Mouse (Mus musculus): ENCODE results near the gene Vwa8.

Gene Vwa8

DNA sequence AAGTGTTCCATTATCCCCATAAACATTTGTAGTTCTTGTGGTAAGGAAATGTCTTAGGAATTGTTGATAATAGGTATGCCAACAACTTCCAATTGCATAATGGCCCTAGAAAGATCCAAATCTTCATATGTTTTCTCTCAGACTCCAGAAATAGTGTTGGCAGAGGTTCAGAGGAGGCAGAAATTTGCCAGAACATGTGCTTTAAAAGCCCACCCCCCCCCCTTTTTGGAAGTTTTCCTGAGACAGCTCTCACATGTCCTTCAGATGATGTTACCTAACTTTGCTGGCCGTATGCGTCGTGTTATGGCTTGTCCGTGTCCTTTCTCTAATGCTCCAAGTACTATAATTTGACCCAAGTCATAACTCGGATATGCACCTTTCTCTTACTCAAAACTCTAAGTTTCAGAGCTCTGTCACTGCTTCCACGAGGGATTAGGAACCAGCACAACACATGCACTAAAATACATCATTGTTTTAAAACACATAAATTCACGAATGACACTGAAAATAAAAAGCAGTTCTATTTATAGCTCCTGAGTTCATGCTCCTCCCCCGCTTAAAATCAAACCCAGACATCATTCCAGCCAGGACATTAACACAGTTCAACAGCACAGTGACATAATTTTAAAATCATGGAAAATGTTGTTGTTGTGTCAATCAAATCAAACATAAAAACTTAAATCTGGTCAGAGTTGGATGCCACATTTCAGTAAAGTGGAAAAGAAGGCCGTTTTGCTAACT, 227.9 kb downstream of the Vwa8 start:
- no peak for DNase-seq (ENCODE audit: low read depth, low spot score)

GRCm38 (mm10) chr14:79083573-79083972, 234.7 kb downstream of the Vwa8 start:
- no peak for DNase-seq (ENCODE audit: low read depth, low spot score)

DNA sequence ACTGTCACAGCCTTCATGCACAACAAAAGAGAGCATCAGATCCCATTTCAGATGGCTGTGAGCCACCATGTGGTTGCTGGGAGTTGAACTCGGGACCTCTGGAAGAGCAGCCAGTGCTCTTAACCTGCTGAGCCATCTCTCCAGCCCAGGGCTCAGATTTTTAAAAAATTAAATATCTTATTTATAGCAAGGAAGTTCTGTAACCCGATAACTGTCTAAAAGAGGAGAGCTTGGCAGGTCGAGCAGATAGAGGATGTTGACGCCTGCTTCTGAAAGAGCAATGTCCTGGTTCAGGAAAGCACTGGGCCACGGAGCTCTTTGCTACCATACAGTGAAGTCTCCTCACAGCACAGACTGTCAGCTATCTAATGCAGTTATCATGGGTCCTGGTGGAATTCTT, 237.2 kb downstream of the Vwa8 start:
- no peak for DNase-seq (ENCODE audit: low read depth, low spot score)

DNA sequence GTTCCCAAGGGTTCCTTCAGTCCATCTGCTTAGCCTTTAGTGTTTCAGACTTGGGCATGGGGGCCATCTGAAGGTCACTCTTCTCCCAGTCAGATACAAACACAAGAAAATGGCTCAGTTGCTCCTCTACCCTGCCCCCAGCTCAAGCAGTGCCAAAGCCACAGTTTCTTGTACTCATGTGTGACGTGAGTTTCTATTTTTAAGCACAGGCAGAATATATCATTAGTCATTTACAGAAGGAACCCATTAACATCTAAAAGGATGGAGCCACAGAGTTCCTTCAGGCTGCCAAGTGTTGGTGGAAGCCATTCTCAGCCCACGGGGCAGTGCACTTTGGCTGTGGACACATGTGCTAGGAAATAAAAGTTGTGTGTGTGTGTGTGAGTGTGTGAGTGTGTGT, 240.6 kb downstream of the Vwa8 start:
- no peak for DNase-seq (ENCODE audit: low read depth, low spot score)

DNA sequence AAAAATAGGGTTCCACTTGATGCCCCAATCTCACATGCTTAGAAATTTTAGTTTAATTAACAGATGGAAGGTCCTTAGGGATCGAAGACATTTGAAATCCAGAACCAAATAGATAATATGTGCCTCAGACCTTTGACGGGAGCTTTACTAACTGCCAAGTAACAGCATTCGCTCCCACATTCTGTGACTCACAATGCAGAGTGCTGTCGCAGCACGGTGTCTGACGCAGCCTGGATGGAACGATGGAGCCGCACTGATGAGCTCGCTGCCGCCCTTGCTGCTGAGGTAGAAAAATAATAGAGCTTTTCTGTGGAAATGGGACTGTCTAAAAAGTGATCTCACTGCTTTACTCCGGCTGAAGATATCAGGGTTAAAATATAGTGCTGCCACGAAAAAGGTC, 248.3 kb downstream of the Vwa8 start:
- DNase-seq (ENCODE audit: low read depth, low spot score), result no peak

DNA sequence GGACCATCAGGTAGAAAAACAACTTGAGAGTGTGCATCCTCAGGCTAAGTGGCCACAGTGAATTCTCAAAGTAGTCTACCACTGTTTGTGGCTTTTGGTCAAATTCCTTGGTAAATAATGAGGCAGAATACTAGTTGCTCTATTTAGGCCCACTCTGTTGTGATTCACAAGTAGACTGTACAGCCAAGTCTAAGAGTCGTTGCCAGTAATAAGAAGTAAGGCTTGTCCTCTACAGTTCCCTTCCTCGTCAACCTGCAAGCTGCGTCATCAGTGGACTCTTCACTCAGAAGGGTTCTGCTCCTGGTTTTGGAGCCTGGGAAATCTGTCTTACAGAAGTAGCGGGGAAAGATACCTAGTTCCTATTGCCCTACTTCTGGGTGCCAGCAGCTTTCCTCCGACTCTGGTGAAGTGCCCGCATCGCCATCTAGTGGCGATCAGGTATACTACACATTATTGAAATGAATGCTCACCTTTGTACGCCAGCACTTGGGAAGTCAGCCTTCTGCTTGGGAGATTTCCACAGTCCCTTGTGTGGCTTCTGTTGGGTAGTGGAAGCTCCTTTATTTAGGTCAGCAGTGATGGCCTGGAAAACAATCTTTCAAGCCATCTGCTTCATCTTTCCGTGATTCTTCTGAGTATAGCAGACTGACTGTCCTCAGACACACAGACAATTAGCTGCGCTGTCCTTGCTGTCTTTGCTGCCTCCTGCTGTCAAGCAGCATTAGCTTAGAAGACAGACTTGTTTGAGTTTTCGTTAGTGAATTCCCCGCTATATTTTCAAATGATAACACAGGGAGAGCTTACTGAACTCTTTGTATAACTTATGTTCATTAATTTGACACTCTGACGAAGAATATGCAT, 258.0 kb downstream of the Vwa8 start:
- DNase-seq (ENCODE audit: low read depth, low spot score), result peak; percentile 28

DNA sequence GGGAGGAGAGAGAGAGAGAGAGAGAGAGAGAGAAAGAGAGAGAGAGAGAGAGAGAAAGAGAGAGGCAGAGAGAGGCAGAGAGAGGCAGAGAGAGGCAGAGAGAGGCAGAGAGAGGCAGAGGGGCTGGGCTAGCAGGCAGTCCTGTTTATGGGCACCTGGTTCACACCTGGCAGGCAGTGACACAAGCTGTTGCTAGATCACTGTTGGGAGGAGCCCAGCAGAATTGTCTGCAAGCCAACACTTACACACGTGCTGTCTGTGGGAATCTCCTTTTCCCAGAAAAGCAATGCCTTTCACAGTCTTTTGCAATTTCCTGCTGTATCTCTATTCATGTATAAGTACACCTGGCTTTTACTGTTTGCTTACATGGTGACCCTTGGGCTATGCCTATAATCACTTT, 260.5 kb downstream of the Vwa8 start:
- DNase-seq (ENCODE audit: low read depth, low spot score), result no peak

DNA sequence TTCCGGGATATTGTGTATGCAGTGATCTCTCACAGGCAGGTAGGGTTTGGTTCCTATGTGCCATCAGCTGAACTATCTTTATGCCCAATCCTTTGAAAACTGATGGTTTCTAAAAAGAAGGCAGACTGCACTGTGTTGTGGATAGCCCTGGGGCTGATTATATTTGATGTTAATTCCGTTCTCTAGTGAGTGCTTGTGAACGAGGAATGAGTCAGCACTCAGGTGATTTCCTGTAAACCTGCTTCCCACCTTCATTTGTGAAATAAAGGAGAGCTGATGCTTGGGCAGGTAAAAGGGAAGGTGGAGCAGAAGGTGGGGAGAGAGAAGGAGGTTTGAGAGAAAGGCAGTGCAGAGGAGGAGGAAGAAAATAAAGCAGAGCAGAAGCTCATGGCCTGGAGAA, 261.2 kb downstream of the Vwa8 start:
- DNase-seq (ENCODE audit: low read depth, low spot score), result no peak

DNA sequence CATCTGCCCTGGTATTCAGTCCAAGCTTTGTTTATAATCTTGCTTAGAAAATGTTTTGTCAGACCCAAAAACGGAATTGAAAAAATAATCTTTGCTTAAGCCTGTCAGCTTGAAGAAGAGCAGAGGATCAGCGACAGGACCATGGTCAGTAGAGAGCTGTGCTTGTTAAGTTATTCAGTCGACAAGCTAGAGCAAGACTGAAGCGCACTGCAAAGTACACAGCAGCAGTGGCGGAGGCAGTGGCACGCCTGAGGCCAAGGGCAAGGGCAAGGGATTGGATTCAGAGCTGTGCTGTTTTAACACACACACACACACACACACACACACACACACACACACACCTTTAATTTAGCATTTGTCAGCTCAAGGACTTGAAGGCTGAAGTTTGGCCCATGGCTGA, 263.2 kb downstream of the Vwa8 start:
- DNase-seq (ENCODE audit: low read depth, low spot score), result no peak

- DNase-seq (ENCODE audit: low read depth, low spot score), result no peak
Observed at GRCm38 (mm10) chr14:79114526-79115383, 265.9 kb downstream of the Vwa8 start.

GRCm38 (mm10) chr14:79118457-79118856, 269.6 kb downstream of the Vwa8 start:
- no peak for DNase-seq (ENCODE audit: low read depth, low spot score)

DNA sequence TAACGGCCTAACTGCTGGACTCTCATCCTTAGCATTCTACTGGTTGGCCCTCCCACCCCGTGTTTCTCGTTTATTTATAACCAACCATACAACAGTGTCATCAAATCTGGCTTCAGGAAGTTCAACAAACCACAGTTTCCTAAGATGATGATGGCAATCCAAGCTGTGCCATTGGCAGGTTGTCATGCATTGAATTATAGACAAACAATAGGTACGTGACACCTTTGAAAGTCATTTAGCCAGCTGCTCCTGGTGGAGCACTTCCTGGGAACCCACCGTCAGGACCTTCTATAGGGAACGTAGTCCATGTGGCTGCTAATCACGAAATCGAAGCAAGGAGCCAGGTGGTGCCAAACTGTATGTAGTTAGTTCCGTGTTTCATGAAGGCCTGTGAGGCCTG, 270.5 kb downstream of the Vwa8 start:
- no peak for DNase-seq (ENCODE audit: low read depth, low spot score)

DNA sequence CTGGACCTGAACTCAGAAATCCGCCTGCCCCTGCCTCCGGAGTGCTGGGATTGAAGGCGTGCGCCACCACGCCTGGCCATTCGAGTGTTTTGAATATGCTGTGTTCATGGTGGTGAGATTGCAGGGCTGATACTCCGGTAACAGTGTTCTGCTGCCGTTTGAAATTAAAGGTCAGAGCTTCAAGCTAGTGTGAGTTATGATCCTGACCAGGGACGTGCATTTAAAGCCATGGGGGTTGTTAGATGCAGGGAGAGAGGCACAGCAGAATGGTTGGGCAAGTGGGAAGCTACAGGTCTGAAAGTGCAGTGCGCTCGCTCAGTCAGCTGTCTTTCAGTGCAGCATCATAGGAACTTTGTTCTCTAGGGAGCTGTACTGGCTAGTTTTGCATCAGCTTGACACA, 271.8 kb downstream of the Vwa8 start:
- no peak for DNase-seq (ENCODE audit: low read depth, low spot score)

DNA sequence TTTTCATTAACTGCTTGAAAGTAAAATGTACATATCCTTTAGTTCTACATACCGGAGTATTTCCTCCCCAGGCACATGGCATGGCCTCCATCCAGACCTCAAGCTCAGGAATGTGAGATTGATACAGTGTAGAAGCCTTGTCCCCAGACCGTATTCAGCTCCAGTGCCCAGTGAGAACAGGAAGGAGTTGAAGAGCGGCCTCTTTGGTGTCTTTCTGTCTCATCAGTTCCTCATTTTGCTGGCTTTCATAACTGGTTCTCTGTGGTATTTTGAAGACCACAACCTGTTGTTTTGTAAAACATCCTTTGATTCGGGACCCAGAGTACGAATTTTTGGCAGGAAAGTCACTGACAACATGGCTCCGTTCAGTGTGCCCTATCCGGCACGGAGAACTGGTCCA, 274.6 kb downstream of the Vwa8 start:
- no peak for DNase-seq (ENCODE audit: low read depth, low spot score)

DNA sequence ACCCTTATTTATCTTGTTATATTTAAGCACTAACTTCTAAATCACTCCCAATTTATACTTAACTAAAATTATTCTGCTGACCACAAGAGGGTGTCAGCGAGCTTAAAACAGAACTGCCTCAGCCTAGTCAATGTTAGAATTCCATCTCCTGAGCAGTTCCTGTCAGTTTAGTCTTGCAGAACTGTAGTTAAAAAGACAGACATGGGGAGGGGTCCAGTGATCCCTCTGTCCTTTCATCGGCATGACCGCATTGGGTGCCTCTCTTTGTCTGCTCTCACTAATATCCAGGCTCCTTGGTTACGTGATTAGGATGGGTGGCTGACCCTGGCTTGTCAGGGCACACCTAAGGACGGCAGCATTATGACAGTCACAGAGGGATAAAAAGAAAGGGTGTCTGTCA, 275.8 kb downstream of the Vwa8 start:
- no peak for DNase-seq (ENCODE audit: low read depth, low spot score)

GRCm38 (mm10) chr14:79126176-79126575, 277.3 kb downstream of the Vwa8 start:
- no peak for DNase-seq (ENCODE audit: low read depth, low spot score)

DNA sequence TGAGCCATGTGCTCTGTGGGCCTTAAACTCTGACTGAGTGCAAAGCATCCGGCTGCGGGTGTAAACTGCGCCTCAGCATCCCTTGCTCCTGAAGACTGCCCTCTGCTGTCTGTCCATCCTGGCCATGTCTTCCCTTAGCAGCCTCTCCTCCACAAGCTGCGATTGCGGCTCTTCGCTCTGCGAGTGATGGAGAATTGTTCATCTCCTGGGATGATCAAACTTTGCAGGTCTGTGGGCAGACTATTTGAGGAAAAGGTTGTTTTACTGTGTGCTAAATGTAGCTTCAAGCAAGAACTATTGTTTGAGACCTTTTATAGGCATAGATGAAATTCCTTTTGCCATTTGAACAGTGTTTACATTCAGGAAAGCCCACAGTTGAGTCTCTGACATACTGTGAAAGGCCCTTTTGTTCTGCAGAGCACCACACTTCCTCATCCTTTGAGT, 286.1 kb downstream of the Vwa8 start:
- no peak for DNase-seq (ENCODE audit: low read depth, low spot score)

- no peak for DNase-seq (ENCODE audit: low read depth, low spot score)
Observed at GRCm38 (mm10) chr14:79135441-79135840, 286.6 kb downstream of the Vwa8 start.

DNA sequence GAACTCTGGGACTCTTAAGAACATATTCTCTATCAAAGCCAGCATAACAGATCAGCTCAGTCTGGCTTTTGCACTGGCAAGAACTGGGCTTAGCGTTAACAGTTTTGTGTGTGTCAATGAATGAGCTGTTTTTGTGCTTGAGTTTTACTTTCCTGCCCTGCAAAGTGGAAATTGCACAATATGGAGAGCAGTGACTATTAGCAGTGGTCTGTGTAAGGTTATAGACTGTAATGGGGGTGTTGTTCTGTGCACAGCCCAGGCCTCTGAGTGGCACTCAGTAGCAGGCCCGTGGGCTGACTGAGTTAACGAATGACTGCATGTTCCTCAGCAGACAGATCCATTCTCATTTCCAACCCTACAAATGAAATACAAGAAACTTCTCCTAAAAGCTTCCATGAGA, 287.7 kb downstream of the Vwa8 start:
- no peak for DNase-seq (ENCODE audit: low read depth, low spot score)

DNA sequence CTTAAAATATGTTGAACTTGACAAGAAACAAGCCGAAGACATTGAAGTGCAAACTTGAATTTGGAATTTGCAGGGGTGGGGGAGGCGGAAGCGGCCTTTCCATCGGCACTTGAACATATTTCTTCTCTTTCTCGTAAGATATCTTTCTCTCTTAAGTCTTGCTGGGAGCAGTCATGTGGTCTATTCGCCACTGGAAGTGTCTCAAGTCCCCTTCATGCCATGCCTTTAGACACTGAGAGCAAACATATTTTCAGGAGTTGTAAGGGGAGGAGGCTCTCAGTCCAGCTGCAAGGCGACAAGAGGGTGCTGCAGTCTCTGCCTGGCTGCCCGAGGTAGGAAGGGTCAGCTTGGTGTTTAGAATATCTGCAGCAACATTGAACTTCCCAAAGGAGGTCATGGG, 288.2 kb downstream of the Vwa8 start:
- DNase-seq (ENCODE audit: low read depth, low spot score), result no peak

GRCm38 (mm10) chr14:79139096-79139651, 290.3 kb downstream of the Vwa8 start:
- DNase-seq (ENCODE audit: low read depth, low spot score), result no peak
